Mouse (Mus musculus) small intestine, adult 2 months (tissue): Measurements from ENCODE around the gene Rab3il1. TPM values are rescaled to one million over a fixed set of nuclear protein-coding genes. Genes with fewer than 3 reads are reported as not detected.
A peak's percentile ranks its signal among the peaks of the same experiment; 100 is the strongest.

Source experiments
- H3K27ac ChIP-seq: fragments of 200-500 bp; 2 replicates; pipeline ENCODE4 v1.5.1; 2012; ENCODE audit warnings: low read depth, low read length, control low read depth, inconsistent platforms; ENCODE audit not compliant: insufficient read depth
- H3K27me3 ChIP-seq: fragments of 200-500 bp; 2 replicates; pipeline ENCODE4 v1.6.1; 2012; ENCODE audit warnings: mild to moderate bottlenecking, moderate library complexity, low read length, inconsistent platforms; ENCODE audit not compliant: control insufficient read depth, insufficient read depth
- H3K36me3 ChIP-seq: fragments of 200-500 bp; 2 replicates; pipeline ENCODE4 v1.6.1; 2012; ENCODE audit warnings: mild to moderate bottlenecking, low read length, control low read depth, inconsistent platforms; ENCODE audit not compliant: control insufficient read depth, insufficient read depth
- H3K4me1 ChIP-seq: fragments of 200-500 bp; 2 replicates; pipeline ENCODE4 v1.6.1; 2012; ENCODE audit warnings: low read length, inconsistent platforms, mixed read lengths; ENCODE audit not compliant: control insufficient read depth, insufficient read depth, insufficient read length
- H3K4me3 ChIP-seq: fragments of 200-500 bp; 2 replicates; pipeline ENCODE4 v1.5.1; 2012; ENCODE audit warnings: low read depth, mild to moderate bottlenecking, control low read depth, inconsistent platforms, low read length, moderate library complexity
- CTCF ChIP-seq: fragments of 200-500 bp; IDR thresholded peaks from 2 replicates; pipeline ENCODE4 v1.5.1; 2012; ENCODE audit warnings: low read depth, mild to moderate bottlenecking, control low read depth, inconsistent platforms, low read length, moderate library complexity, mixed read lengths; ENCODE audit not compliant: insufficient replicate concordance, insufficient read length; ENCODE audit errors: extremely low read depth
- POLR2A ChIP-seq: fragments of 200-500 bp; IDR thresholded peaks from 2 replicates; pipeline ENCODE4 v1.6.1; 2012; ENCODE audit warnings: low read depth, mild to moderate bottlenecking, control low read depth, inconsistent platforms, low read length, moderate library complexity
- WGBS: fragments of 180-500 bp; shearing (Covaris S2); methylation state at CpG from one replicate; pipeline ENCODE4 v1.1.7; 2018; 5-methylcytosine and 5-hydroxymethylcytosine counted together
- polyA plus RNA-seq: library from polyadenylated mRNA; depleted of rRNA; stranded (reverse); fragments of >200 nt; gene quantifications from 2 replicates; pipeline ENCODE4 v1.2.3, GENCODE M21; 2012

Gene Rab3il1
- polyA plus RNA-seq, 1 experiment, result 4.3 TPM

GRCm38 (mm10) chr19:10052698-10053097, 51.2 kb downstream of the Rab3il1 start:
- WGBS, result 87% methylated on average over 4 of the region's 4 CpGs
- Histone ChIP-seq H3K36me3 (no peaks in the 10 kb centered on the region), H3K4me1 (peaks cover 44% of the 10 kb centered on the region), H3K27me3 (no peaks in the 10 kb centered on the region), H3K27ac (no peak overlapping the region), H3K4me3 (no peak overlapping the region)
- TF ChIP-seq CTCF (no peak), POLR2A (no peak)

GRCm38 (mm10) chr19:10053692-10054260, 52.3 kb downstream of the Rab3il1 start:
- Histone ChIP-seq H3K27me3 (no peaks in the 10 kb centered on the region), H3K36me3 (no peaks in the 10 kb centered on the region), H3K4me3 (no peak overlapping the region), H3K4me1 (peaks cover 49% of the 10 kb centered on the region), H3K27ac (no peak overlapping the region)
- WGBS, result 83% methylated on average over 10 of the region's 10 CpGs
- TF ChIP-seq CTCF (no peak), POLR2A (no peak)

- no peak for TF ChIP-seq POLR2A
- no peak for TF ChIP-seq CTCF
- H3K27me3 ChIP-seq, result no peaks in the 10 kb centered on the region
- H3K27ac ChIP-seq, result no peak overlapping the region
- H3K4me1 ChIP-seq, result peaks cover 50% of the 10 kb centered on the region
- no peaks in the 10 kb centered on the region for H3K36me3 ChIP-seq
- no peak overlapping the region for H3K4me3 ChIP-seq
- WGBS, result 81% methylated on average over 6 of the region's 6 CpGs
Observed at GRCm38 (mm10) chr19:10054361-10055075, 53.0 kb downstream of the Rab3il1 start.

- H3K4me1 ChIP-seq, result peaks cover 45% of the 10 kb centered on the region
- no peaks in the 10 kb centered on the region for H3K27me3 ChIP-seq
- TF ChIP-seq CTCF, result no peak
- no peak for TF ChIP-seq POLR2A
- H3K27ac ChIP-seq, result no peak overlapping the region
- 61% methylated on average over 3 of the region's 3 CpGs for WGBS
- no peaks in the 10 kb centered on the region for H3K36me3 ChIP-seq
- H3K4me3 ChIP-seq, result no peak overlapping the region
Observed at GRCm38 (mm10) chr19:10055261-10055660, 53.8 kb downstream of the Rab3il1 start.

GRCm38 (mm10) chr19:10055783-10056660, 54.6 kb downstream of the Rab3il1 start:
- H3K4me1 ChIP-seq, result peaks cover 47% of the 10 kb centered on the region
- no peak overlapping the region for H3K4me3 ChIP-seq
- H3K27me3 ChIP-seq, result no peaks in the 10 kb centered on the region
- 44% methylated on average over 22 of the region's 22 CpGs for WGBS
- H3K27ac ChIP-seq, result peak overlapping the region; percentile 5; the same call in 1 of the 2 replicates
- H3K36me3 ChIP-seq, result no peaks in the 10 kb centered on the region
- TF ChIP-seq CTCF, result no peak
- TF ChIP-seq POLR2A, result no peak

GRCm38 (mm10) chr19:10056686-10057085, 55.2 kb downstream of the Rab3il1 start:
- 53% methylated on average over 3 of the region's 3 CpGs for WGBS
- TF ChIP-seq POLR2A (no peak), CTCF (no peak)
- peaks cover 46% of the 10 kb centered on the region for H3K4me1 ChIP-seq
- peak overlapping the region; percentile 23; the same call in 1 of the 2 replicates for H3K27ac ChIP-seq
- no peaks in the 10 kb centered on the region for H3K27me3 ChIP-seq
- no peak overlapping the region for H3K4me3 ChIP-seq
- 0 out of 2 replicates have a peak, but pooled peaks cover under 1% of the 10 kb centered on the region for H3K36me3 ChIP-seq

- TF ChIP-seq POLR2A (no peak), CTCF (no peak)
- peak overlapping the region; percentile 22 for H3K4me3 ChIP-seq
- WGBS, result 20% methylated on average over 11 of the region's 11 CpGs
- H3K27ac ChIP-seq, result peak overlapping the region; percentile 59
- H3K27me3 ChIP-seq, result no peaks in the 10 kb centered on the region
- H3K36me3 ChIP-seq, result peaks cover 7% of the 10 kb centered on the region; the same call in 1 of the 2 replicates
- peaks cover 44% of the 10 kb centered on the region for H3K4me1 ChIP-seq
Observed at GRCm38 (mm10) chr19:10057486-10058351, 56.2 kb downstream of the Rab3il1 start.
